Comparison of ENCODE assay signal across 16 mouse cellular contexts in genomic region chr8:90555415-90556078, GRCm38 (mm10).
DNase-seq lines count a peak whose midpoint lies in the region; ATAC-seq lines count a peak whose summit lies in the region.
"Had no signal": no experiment of that assay in that cellular context is flagged by ENCODE, and none has a peak within 500 bp of the region (broad histone marks: within the 10 kb centered on the region; RNA-seq: fewer than 3 reads in every experiment).

No protein-coding gene starts in this region.

- H3K4me2 ChIP-seq in midbrain, embryonic 14.5 days (ENCODE audit: low read length): no peak overlapping the region
- H3K4me2 ChIP-seq in midbrain, embryonic 11.5 days: no peak overlapping the region
- no peak overlapping the region for H3K4me2 ChIP-seq in kidney, embryonic 15.5 days
- no peak overlapping the region for H3K4me2 ChIP-seq in intestine, embryonic 15.5 days (replicated peaks)
- H3K4me2 ChIP-seq: heart, embryonic 13.5 days; midbrain, embryonic 13.5 days had no signal

- no peak overlapping the region for H3K9ac ChIP-seq in midbrain, embryonic 14.5 days (replicated peaks; ENCODE audit: low read length)
- no peak overlapping the region for H3K9ac ChIP-seq in midbrain, embryonic 11.5 days (ENCODE audit: low read length)
- no peak overlapping the region for H3K9ac ChIP-seq in kidney, embryonic 15.5 days
- H3K9ac ChIP-seq in intestine, embryonic 15.5 days: no peak overlapping the region
- H3K9ac ChIP-seq: heart, embryonic 13.5 days; liver, postnatal 0 days; midbrain, embryonic 13.5 days had no signal

- no peak overlapping the region for H3K4me3 ChIP-seq in midbrain, embryonic 14.5 days (replicated peaks; ENCODE audit: low read depth, low read length)
- H3K4me3 ChIP-seq in midbrain, embryonic 11.5 days (ENCODE audit: low read depth, low read length): no peak overlapping the region
- H3K4me3 ChIP-seq in kidney, embryonic 15.5 days (replicated peaks): no peak overlapping the region
- no peak overlapping the region for H3K4me3 ChIP-seq in intestine, embryonic 15.5 days (replicated peaks)
- H3K4me3 ChIP-seq: heart, embryonic 13.5 days; midbrain, embryonic 13.5 days had no signal

- no peaks in the 10 kb centered on the region for H3K27me3 ChIP-seq in midbrain, embryonic 14.5 days (ENCODE audit: control insufficient read depth, insufficient read depth, low read length)
- no peaks in the 10 kb centered on the region for H3K27me3 ChIP-seq in midbrain, embryonic 11.5 days (ENCODE audit: control insufficient read depth, insufficient read depth, low read length)
- no peaks in the 10 kb centered on the region for H3K27me3 ChIP-seq in kidney, embryonic 15.5 days
- no peaks in the 10 kb centered on the region for H3K27me3 ChIP-seq in intestine, embryonic 15.5 days (replicated peaks)
- H3K27me3 ChIP-seq: heart, embryonic 13.5 days; midbrain, embryonic 13.5 days had no signal

- H3K36me3 ChIP-seq in midbrain, embryonic 14.5 days (ENCODE audit: control insufficient read depth, insufficient read depth, low read length): no peaks in the 10 kb centered on the region
- H3K36me3 ChIP-seq in midbrain, embryonic 11.5 days (ENCODE audit: control insufficient read depth, insufficient read depth, low read length): no peaks in the 10 kb centered on the region
- H3K36me3 ChIP-seq in kidney, embryonic 15.5 days: no peaks in the 10 kb centered on the region
- H3K36me3 ChIP-seq in intestine, embryonic 15.5 days: no peaks in the 10 kb centered on the region
- H3K36me3 ChIP-seq: heart, embryonic 13.5 days; midbrain, embryonic 13.5 days had no signal

- no peak overlapping the region for H3K27ac ChIP-seq in midbrain, embryonic 14.5 days (replicated peaks; ENCODE audit: low read depth, low read length)
- no peak overlapping the region for H3K27ac ChIP-seq in midbrain, embryonic 11.5 days (ENCODE audit: low read depth, low read length)
- H3K27ac ChIP-seq in kidney, embryonic 15.5 days: no peak overlapping the region
- H3K27ac ChIP-seq in intestine, embryonic 15.5 days: no peak overlapping the region
- H3K27ac ChIP-seq: heart, embryonic 13.5 days; midbrain, embryonic 13.5 days had no signal

- no peaks in the 10 kb centered on the region for H3K4me1 ChIP-seq in midbrain, embryonic 14.5 days (ENCODE audit: control insufficient read depth, insufficient read depth, low read length)
- no peaks in the 10 kb centered on the region for H3K4me1 ChIP-seq in midbrain, embryonic 11.5 days (ENCODE audit: control insufficient read depth, insufficient read depth, low read length)
- peaks cover 10% of the 10 kb centered on the region; the same call in 1 of the 2 replicates for H3K4me1 ChIP-seq in kidney, embryonic 15.5 days
- H3K4me1 ChIP-seq in intestine, embryonic 15.5 days (replicated peaks): no peaks in the 10 kb centered on the region
- H3K4me1 ChIP-seq: heart, embryonic 13.5 days had no signal

- no peaks in the 10 kb centered on the region for H3K9me3 ChIP-seq in midbrain, embryonic 14.5 days (ENCODE audit: control insufficient read depth, low read length)
- H3K9me3 ChIP-seq in midbrain, embryonic 11.5 days (ENCODE audit: control insufficient read depth, low read length): no peaks in the 10 kb centered on the region
- H3K9me3 ChIP-seq in kidney, embryonic 15.5 days (replicated peaks): no peaks in the 10 kb centered on the region
- H3K9me3 ChIP-seq in intestine, embryonic 15.5 days: no peaks in the 10 kb centered on the region
- H3K9me3 ChIP-seq: heart, embryonic 13.5 days; midbrain, embryonic 13.5 days had no signal

- no peak for ATAC-seq in midbrain, embryonic 14.5 days (ENCODE audit: low FRiP score, low TSS enrichment)
- no peak for ATAC-seq in midbrain, embryonic 11.5 days (ENCODE audit: low FRiP score)
- ATAC-seq in kidney, embryonic 15.5 days (replicated peaks; ENCODE audit: low FRiP score): peak; percentile 56; the same call in 1 of the 2 replicates
- no peak for ATAC-seq in intestine, embryonic 15.5 days
- ATAC-seq: forebrain, embryonic 16.5 days; liver, postnatal 0 days; midbrain, embryonic 13.5 days had no signal

- DNase-seq in cerebellum, postnatal 25 days: peak; percentile 8 to 37
- no peak for DNase-seq in cerebellum, adult 11-12 months
- peak; percentile 38 for DNase-seq in midbrain, embryonic 14.5 days
- no peak for DNase-seq in midbrain, embryonic 11.5 days (ENCODE audit: low spot score, missing footprints)
- DNase-seq in retina, postnatal 1 day: peak; percentile 65
- no peak for DNase-seq in right cerebral cortex, postnatal 10 days (ENCODE audit: low spot score in 2 of 2)
- DNase-seq: adrenal gland, postnatal 14 days; gastrocnemius, postnatal 36 days; liver, postnatal 0 days; lung, postnatal 36 days; thymus, postnatal 36 days had no signal

- 63% methylated on average over 14 of the region's 14 CpGs for WGBS in midbrain, embryonic 14.5 days
- 83% methylated on average over 14 of the region's 14 CpGs for WGBS in midbrain, embryonic 11.5 days
- 43% methylated on average over 14 of the region's 14 CpGs for WGBS in kidney, embryonic 15.5 days
- WGBS in intestine, embryonic 15.5 days: 78% methylated on average over 14 of the region's 14 CpGs

Comparison
In these comparisons a context has a peak if more than half of its experiments do, and no peak if none do; other contexts are left out.
1. DNase-seq: peak in cerebellum, postnatal 25 days (2 of 2), midbrain, embryonic 14.5 days (single experiment) and retina, postnatal 1 day (single experiment); none in cerebellum, adult 11-12 months (single experiment), midbrain, embryonic 11.5 days (single experiment) and right cerebral cortex, postnatal 10 days (0 of 2).